Mouse (Mus musculus) G1E (cell line): ENCODE data around the gene Ribc2.

Source experiments
- CTCF ChIP-seq: IDR thresholded peaks from 2 replicates; pipeline ENCODE4 v1.5.1; 2012; ENCODE audit warnings: low read depth, low read length, inconsistent platforms, mixed read lengths
- GATA2 ChIP-seq: IDR thresholded peaks from 2 replicates; pipeline ENCODE4 v1.6.1; 2012; ENCODE audit warnings: low read depth, low read length, inconsistent platforms, borderline replicate concordance
- TAL1 ChIP-seq: conservative IDR thresholded peaks from 2 replicates; pipeline ENCODE4 v1.6.1; 2012; ENCODE audit warnings: low read depth, low read length, inconsistent platforms, mixed read lengths

DNA sequence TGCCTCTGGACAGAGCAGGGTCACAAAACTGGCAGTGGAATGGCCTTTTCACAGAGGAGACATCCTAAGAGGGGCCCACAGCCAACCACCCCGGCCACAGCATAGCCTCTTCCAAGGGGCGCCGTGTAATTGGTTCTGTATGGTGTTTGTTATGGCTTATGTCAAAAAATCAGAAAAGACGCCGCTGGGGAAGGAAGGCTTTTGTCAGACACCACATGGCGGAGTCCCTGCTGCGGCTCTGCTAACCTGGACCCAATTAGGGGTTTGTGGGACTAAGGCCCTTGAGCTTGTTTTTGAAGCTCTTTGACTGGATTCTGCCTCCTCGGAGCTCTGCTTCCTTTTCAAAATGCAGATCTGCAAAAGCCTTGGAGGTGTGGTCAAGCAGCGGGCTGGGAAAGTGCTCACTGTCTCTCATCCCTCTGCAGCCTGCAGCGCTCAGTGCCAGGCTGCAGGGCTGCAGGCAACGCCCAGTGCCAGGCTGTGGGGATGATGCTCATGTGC lies 34.6 kb downstream of the Ribc2 start:
- TF ChIP-seq CTCF, result no peak
- no peak for TF ChIP-seq GATA2
- no peak for TF ChIP-seq TAL1
